In the genomic region with DNA sequence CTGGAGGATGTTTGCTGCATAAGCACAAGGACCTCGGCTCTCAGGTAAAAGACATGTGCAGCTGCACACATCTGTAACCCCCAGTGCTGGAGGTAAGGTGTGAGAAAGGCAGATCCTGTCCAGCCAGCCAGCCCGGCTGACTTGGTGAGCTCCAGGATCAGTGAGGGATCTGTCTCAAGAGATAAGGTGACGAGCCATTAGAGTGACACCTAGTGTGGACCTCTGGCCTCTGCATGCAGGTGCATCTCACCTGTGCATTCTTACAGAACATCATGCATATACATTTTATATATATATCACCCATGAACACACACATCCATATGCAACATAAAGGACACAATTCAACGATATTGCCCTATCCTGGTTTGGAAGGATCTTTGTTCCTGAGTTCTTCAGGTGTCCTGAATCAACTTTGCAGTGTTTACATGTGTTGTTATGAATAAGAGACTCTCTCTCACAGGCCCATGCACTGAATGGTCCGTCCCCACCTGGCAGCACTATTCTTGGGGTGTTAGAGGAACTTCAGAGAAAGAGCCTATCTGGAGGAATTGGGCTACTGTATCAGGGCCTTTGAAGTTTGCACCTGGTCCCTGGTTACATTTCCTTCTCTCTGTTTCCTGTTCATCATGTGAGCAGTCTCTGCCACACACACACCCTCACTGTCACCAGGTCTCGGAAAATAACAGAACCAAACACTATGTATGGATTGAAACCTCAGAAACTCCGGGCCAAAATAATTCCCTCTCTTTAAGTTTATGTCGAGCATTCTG, we compare ENCODE assay signal across 16 mouse cellular contexts. TPM values are rescaled to one million over a fixed set of nuclear protein-coding genes. Genes with fewer than 3 reads are reported as not detected.
DNase-seq lines count a peak whose midpoint lies in the region; ATAC-seq and TF ChIP-seq lines count a peak whose summit lies in the region.
"Had no signal": no experiment of that assay in that cellular context is flagged by ENCODE, and none has a peak within 500 bp of the region (broad histone marks: within the 10 kb centered on the region; RNA-seq: fewer than 3 reads in every experiment).

No protein-coding gene starts in this region.

- H3K4me3 ChIP-seq in intestine, postnatal 0 days (ENCODE audit: low read depth, low read length), result no peak overlapping the region
- H3K4me3 ChIP-seq in intestine, embryonic 16.5 days (ENCODE audit: low read length), result no peak overlapping the region
- H3K4me3 ChIP-seq: hindbrain, embryonic 13.5 days; liver, embryonic 13.5 days; midbrain, embryonic 10.5 days; myocyte had no signal

- H3K9ac ChIP-seq in intestine, postnatal 0 days (ENCODE audit: low read depth, low read length), result no peak overlapping the region
- no peak overlapping the region for H3K9ac ChIP-seq in intestine, embryonic 16.5 days (ENCODE audit: low read depth, low read length)
- H3K9ac ChIP-seq: forebrain, postnatal 0 days; hindbrain, embryonic 13.5 days; liver, embryonic 13.5 days had no signal

- no peak for ATAC-seq in intestine, postnatal 0 days
- no peak for ATAC-seq in intestine, embryonic 16.5 days
- ATAC-seq in activated CD4-positive, CD25-positive, alpha-beta regulatory T cell, adult 4 months, result peak; percentile 63
- ATAC-seq: forebrain, postnatal 0 days had no signal

- H3K36me3 ChIP-seq in intestine, postnatal 0 days (ENCODE audit: control insufficient read depth, insufficient read depth), result no peaks in the 10 kb centered on the region
- no peaks in the 10 kb centered on the region for H3K36me3 ChIP-seq in intestine, embryonic 16.5 days (ENCODE audit: control insufficient read depth, insufficient read depth, low read length)
- H3K36me3 ChIP-seq: hindbrain, embryonic 13.5 days; liver, embryonic 13.5 days; midbrain, embryonic 10.5 days had no signal

- H3K27me3 ChIP-seq in intestine, postnatal 0 days (replicated peaks; ENCODE audit: control insufficient read depth, insufficient read depth, low read length), result no peaks in the 10 kb centered on the region
- H3K27me3 ChIP-seq in intestine, embryonic 16.5 days (replicated peaks; ENCODE audit: control insufficient read depth, insufficient read depth, low read length), result no peaks in the 10 kb centered on the region

- WGBS in intestine, postnatal 0 days, result 48% methylated on average over 8 of the region's 8 CpGs
- 54% methylated on average over 8 of the region's 8 CpGs for WGBS in intestine, embryonic 16.5 days

- H3K27ac ChIP-seq in intestine, postnatal 0 days (ENCODE audit: low read depth, low read length), result no peak overlapping the region
- H3K27ac ChIP-seq in intestine, embryonic 16.5 days (ENCODE audit: low read length), result no peak overlapping the region
- H3K27ac ChIP-seq: hindbrain, embryonic 13.5 days; liver, embryonic 13.5 days; midbrain, embryonic 10.5 days had no signal

- DNase-seq in CD4-positive helper T cell, adult 2 months (ENCODE audit: low read depth, low spot score), result peak; percentile 44
- peak; percentile 47 to 60 for DNase-seq in thymus, postnatal 10 days (ENCODE audit: low spot score in 2 of 2)
- no peak for DNase-seq in spleen, adult 12 weeks (ENCODE audit: low spot score)
- no peak for DNase-seq in heart, postnatal 14 days
- DNase-seq: adrenal gland, postnatal 25 days; forebrain, postnatal 0 days; gastrocnemius, postnatal 36 days; kidney, adult 8-10 months; liver, embryonic 13.5 days; lung, postnatal 14 days had no signal

- TF ChIP-seq CTCF in intestine, postnatal 0 days (IDR thresholded peaks at IDR 0.05; ENCODE audit: low read depth), result peak; percentile 63

- H3K9me3 ChIP-seq in intestine, postnatal 0 days (ENCODE audit: control insufficient read depth), result no peaks in the 10 kb centered on the region
- H3K9me3 ChIP-seq in intestine, embryonic 16.5 days (ENCODE audit: control insufficient read depth, low read length), result no peaks in the 10 kb centered on the region
- H3K9me3 ChIP-seq: hindbrain, embryonic 13.5 days; liver, embryonic 13.5 days; midbrain, embryonic 10.5 days had no signal

- no peaks in the 10 kb centered on the region for H3K4me1 ChIP-seq in intestine, postnatal 0 days (replicated peaks; ENCODE audit: control insufficient read depth, insufficient read depth, low read length)
- H3K4me1 ChIP-seq in intestine, embryonic 16.5 days (ENCODE audit: control insufficient read depth, insufficient read depth, low read length), result no peaks in the 10 kb centered on the region
- H3K4me1 ChIP-seq: hindbrain, embryonic 13.5 days; liver, embryonic 13.5 days; midbrain, embryonic 10.5 days had no signal

- intact Hi-C loops in heart, postnatal 14 days (cut with DNase I), result no loop called here

- no peak overlapping the region for H3K4me2 ChIP-seq in intestine, postnatal 0 days (replicated peaks; ENCODE audit: low read depth)
- no peak overlapping the region for H3K4me2 ChIP-seq in intestine, embryonic 16.5 days (ENCODE audit: low read depth, low read length)
- H3K4me2 ChIP-seq: hindbrain, embryonic 13.5 days; liver, embryonic 13.5 days had no signal

RNA-seq across cellular contexts. Expression of a gene that starts 9.1 kb away (rescaled TPM):
- polyA plus RNA-seq in intestine, postnatal 0 days (2015; fragmentation: Nextera tagmentation; extraction: Ambion mirVana), result 0.07 and 0.14 TPM in 2 replicates
- polyA plus RNA-seq in intestine, embryonic 16.5 days (2015; fragmentation: Nextera tagmentation; extraction: Ambion mirVana), result 0.07 and 0.17 TPM in 2 replicates
- polyA plus RNA-seq in activated CD4-positive, CD25-positive, alpha-beta regulatory T cell, adult 4 months (2017; shearing (Covaris generic)), result under 1 TPM in 1 of 2 experiments, not detected in 1; 0.20 TPM
- under 1 TPM in 1 of 2 experiments, not detected in 1; 0.05 TPM for total RNA-seq in heart, postnatal 14 days (2021)
- polyA plus RNA-seq: myocyte had no signal

RNA-seq across cellular contexts. Expression of a gene that starts 56.4 kb away (rescaled TPM):
- 1.2 and 1.3 TPM in 2 replicates for polyA plus RNA-seq in intestine, postnatal 0 days (2015; fragmentation: Nextera tagmentation; extraction: Ambion mirVana)
- 1.1 and 1.4 TPM in 2 replicates for polyA plus RNA-seq in intestine, embryonic 16.5 days (2015; fragmentation: Nextera tagmentation; extraction: Ambion mirVana)
- not detected for polyA plus RNA-seq in activated CD4-positive, CD25-positive, alpha-beta regulatory T cell, adult 4 months (2017; shearing (Covaris generic))
- 1 to 10 TPM; 3.9 to 4.0 TPM for total RNA-seq in heart, postnatal 14 days (2021)

Comparison
In these comparisons a context has a peak if more than half of its experiments do, and no peak if none do; other contexts are left out.
1. DNase-seq: peak in CD4-positive helper T cell, adult 2 months (single experiment) and thymus, postnatal 10 days (2 of 2); none in spleen, adult 12 weeks (single experiment) and heart, postnatal 14 days (0 of 2).